Mouse (Mus musculus) ovary, postnatal 10 days (tissue): ENCODE measurements around the gene Glb1.
"Not testable (repeated sequence)": the region's sequence is repeated elsewhere in the genome, so short reads cannot be mapped to it uniquely, and the experiment has no call there.

Experiments used
- DNase-seq: peaks from one replicate; pipeline ENCODE4 v3.0.0; 2022; ENCODE audit warnings: low spot score

Glb1 gene

DNA sequence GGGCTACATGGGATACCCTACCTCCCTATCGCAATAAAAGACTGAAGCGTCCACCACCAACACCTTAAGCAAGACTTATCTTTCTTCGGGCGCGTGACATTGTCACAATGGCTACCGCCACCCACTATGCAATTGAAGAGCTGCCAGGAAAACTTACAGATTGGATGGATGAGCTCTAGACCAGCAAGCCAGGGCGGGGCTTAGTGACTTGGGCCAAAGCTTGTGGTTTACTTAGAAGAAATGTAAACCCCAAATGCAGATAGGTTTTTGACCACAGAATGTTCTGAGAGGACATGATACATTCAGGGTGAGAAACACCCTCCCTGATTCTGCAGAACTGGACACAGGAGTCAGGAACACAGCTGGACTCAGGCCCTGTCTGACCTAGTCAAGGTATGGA, 100.2 kb downstream of the Glb1 start:
- no peak for DNase-seq

DNA sequence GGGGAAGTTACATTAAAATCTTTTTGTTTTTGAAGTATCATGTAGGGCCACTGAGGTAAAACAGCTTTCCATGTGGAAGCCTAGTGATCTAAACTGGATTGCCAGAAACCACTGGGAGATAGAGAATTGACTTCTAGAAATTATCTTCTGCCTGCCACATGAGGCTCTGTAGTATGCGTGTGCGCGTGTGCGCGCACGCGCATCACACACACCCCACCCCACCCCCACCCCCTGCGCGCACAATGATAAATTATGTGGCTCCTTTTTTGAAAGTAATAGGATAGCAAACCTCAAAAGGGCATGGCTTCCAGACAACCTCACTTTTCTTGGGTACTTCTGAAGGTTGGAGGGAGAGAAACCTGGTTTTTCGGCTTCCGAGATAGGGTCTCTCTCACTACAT, 101.0 kb downstream of the Glb1 start:
- no peak for DNase-seq

DNA sequence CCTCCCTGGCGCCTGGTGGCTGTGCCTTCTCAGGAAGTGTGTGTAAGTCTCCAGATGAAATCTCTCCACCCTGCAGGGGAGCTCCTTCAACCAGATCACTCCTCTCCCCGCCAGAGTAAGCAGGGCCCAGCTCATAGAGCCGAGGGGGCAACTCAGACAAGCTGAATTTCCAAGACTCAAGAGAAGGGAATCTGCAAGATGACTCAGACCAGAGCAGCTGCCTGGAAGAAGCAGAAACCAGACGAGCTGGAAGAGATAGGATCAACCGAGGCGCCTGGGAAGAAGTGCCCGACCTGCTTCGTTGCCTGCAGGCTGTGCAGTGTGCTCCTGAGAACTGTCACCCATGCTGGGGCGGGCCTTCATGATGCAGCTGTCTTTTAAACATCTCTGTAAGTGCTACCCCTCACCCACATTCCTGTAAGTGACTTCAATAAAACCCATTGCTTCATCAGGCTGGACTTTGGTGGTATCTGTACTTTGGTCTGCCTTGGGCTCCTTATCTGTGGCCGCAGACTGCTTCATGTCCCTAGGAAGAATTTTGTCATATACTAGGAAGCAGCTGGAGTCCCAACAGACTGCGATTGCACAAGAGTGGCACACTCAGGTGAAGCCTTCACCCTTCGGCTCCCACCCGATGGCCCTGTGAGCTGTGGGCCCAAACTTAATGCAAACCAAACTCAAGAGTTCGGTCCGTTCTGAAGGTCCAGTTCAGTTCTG, 102.0 kb downstream of the Glb1 start:
- DNase-seq: no peak

GRCm38 (mm10) chr9:114504816-114505215, 103.9 kb downstream of the Glb1 start, which contains the start of gene Ccr4:
Gene Ccr4, minus strand, starts transcription at chr9:114504916.
- no peak for DNase-seq

DNA sequence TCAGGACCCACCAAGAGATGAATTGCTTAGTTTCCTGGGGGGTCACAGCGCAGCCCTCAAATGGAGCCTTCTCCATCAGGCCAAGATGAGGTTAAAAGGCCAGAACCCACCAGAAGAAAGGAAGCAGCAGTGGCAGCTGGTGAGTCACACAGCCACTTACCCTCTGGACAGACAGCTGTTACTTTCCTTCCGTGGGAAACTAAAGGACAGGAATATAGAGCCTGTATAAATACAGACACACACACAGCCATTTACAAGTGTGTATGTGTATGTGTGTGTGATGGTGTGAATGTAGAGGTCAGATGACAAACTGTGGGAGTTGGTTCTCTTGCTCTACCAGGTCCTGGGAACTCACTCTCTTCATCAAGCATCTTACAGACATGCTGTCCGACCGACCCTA, 105.7 kb downstream of the Glb1 start:
- no peak for DNase-seq

GRCm38 (mm10) chr9:114507421-114507820, 106.5 kb downstream of the Glb1 start:
- DNase-seq: no peak

- DNase-seq: no peak
Measured at GRCm38 (mm10) chr9:114509785-114510184, 108.9 kb downstream of the Glb1 start.

GRCm38 (mm10) chr9:114512831-114513230, 112.0 kb downstream of the Glb1 start:
- DNase-seq: no peak

DNA sequence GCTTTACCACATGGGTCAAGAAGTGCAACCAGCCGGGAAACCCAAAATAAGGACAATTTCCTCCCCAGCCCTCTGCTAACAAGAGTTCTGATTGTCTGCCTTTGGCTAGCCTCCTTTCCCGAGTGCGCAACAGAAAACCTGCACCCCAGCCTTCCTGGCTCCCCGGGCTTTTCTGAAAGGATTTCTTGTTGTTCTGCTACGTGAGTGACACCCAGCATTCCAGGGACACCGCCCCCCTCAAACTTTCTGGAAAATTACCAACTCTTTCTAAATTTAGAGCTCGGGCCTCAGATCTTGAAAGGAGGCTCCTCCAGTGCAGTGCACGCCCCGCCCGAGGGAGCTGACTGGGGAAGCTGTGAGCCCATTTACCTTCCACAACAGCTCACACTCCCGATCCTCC, 114.5 kb downstream of the Glb1 start, which contains the start of gene C130032M10Rik:
TSS of gene C130032M10Rik (plus strand) at position 334 of the 400 bp plus-strand sequence.
- no peak for DNase-seq

GRCm38 (mm10) chr9:114517924-114518497, 117.1 kb downstream of the Glb1 start:
- no peak for DNase-seq

GRCm38 (mm10) chr9:114518812-114519477, 118.1 kb downstream of the Glb1 start:
- no peak for DNase-seq

DNA sequence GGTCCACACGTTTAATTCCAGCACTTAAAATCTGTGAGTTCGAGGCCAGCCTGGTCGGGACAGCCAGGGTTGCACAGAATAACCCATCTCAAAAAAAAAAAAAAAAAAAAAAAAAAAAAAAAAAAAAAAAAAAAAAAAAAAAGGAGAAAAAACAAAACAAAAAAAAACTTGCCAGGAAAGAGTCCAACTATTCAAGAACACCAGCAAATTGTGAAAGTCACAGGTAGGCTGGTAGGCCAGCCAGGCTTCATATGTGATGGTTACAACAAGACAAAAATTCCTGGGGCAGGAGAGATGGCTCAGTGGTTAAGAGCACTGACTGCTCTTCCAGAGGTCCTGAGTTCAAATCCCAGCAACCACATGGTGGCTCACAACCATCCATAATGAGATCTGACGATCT, 119.7 kb downstream of the Glb1 start:
- not testable (repeated sequence) for DNase-seq

- no peak for DNase-seq
Measured at GRCm38 (mm10) chr9:114522041-114522440, 121.2 kb downstream of the Glb1 start.

GRCm38 (mm10) chr9:114522501-114522900, 121.6 kb downstream of the Glb1 start:
- DNase-seq: no peak
